Mouse (Mus musculus): ENCODE measurements around the gene Pde10a. TPM values are rescaled to one million over a fixed set of nuclear protein-coding genes. Genes with fewer than 3 reads are reported as not detected.
"Not testable (repeated sequence)": the region's sequence is repeated elsewhere in the genome, so short reads cannot be mapped to it uniquely, and the experiment has no call there.

Pde10a gene
- total and polyA plus RNA-seq, 3 experiments, result 0.04 to 0.41 (median 0.21) TPM

GRCm38 (mm10) chr17:8702503-8702902, 177.3 kb downstream of the Pde10a start:
- dilution Hi-C loops (cut with MboI; ENCODE audit: extremely low pct_ligation_motif_present, extremely low pct_unique_long_range_greater_than_20kb, low sequenced_read_pairs), result no loop called here
- in situ Hi-C loops (cut with MboI; ENCODE audit: low pct_ligation_motif_present, low pct_unique_long_range_greater_than_20kb, low sequenced_read_pairs), result no loop called here
- H3K9me3 ChIP-seq (replicated peaks; ENCODE audit: low read length), result peaks cover 4% of the 10 kb centered on the region
- H3K27ac ChIP-seq (ENCODE audit: insufficient read depth, low read depth), result no peak overlapping the region
- H3K4me2 ChIP-seq (ENCODE audit: insufficient read depth, low read depth, poor library complexity, severe bottlenecking), result no peak overlapping the region
- H3K4me1 ChIP-seq (ENCODE audit: control insufficient read depth in 1 of 2, insufficient read depth in 2 of 2), result peaks cover 5 to 28% of the 10 kb centered on the region in 2 experiments
- H3K79me2 ChIP-seq (replicated peaks; ENCODE audit: control insufficient read depth, extremely low read depth, insufficient read depth, poor library complexity, severe bottlenecking), result no peaks in the 10 kb centered on the region
- no peak overlapping the region for H3K9ac ChIP-seq (ENCODE audit: insufficient read depth, low read depth)
- H3K27me3 ChIP-seq (replicated peaks), result no peaks in the 10 kb centered on the region
- TF ChIP-seq JUND (conservative IDR thresholded peaks at IDR 0.05; ENCODE audit: low read depth, low read length) (no peak), CHD2 (IDR thresholded peaks at IDR 0.05; ENCODE audit: low read length) (peak; percentile 86)
- no peaks in the 10 kb centered on the region for H3K36me3 ChIP-seq (replicated peaks in 1 of 2; ENCODE audit: control insufficient read depth in 1 of 2, insufficient read depth in 1 of 2, low read length in 1 of 2)
- no peak overlapping the region for H3K4me3 ChIP-seq (replicated peaks in 1 of 3; ENCODE audit: low read depth in 2 of 3, low read length in 2 of 3, poor library complexity in 1 of 3)
- DNase-seq (ENCODE audit: extremely low read depth), result peak; percentile 38

- TF ChIP-seq USF1 (IDR thresholded peaks at IDR 0.05; ENCODE audit: low read depth, low read length), result no peak
- TF ChIP-seq E2F4 (IDR thresholded peaks at IDR 0.05; ENCODE audit: insufficient replicate concordance, low read depth, low read length), result no peak
- TF ChIP-seq KAT2A (IDR thresholded peaks at IDR 0.05; ENCODE audit: insufficient replicate concordance, low read length), result no peak
- TF ChIP-seq TBP (conservative IDR thresholded peaks at IDR 0.05; ENCODE audit: low read depth, low read length), result no peak
- no peak for TF ChIP-seq MEF2A (IDR thresholded peaks at IDR 0.05; ENCODE audit: borderline replicate concordance, low read depth, low read length)
- TF ChIP-seq TCF12 (IDR thresholded peaks at IDR 0.05; ENCODE audit: low read depth, low read length), result no peak
- TF ChIP-seq MAFK (IDR thresholded peaks at IDR 0.05; ENCODE audit: insufficient replicate concordance, low read length), result no peak
- no peak for TF ChIP-seq POLR2A (IDR thresholded peaks at IDR 0.05; ENCODE audit: low read depth, low read length)
- no peak for TF ChIP-seq MYC (IDR thresholded peaks at IDR 0.05; ENCODE audit: low read depth, low read length)
- no peak for TF ChIP-seq JUND (conservative IDR thresholded peaks at IDR 0.05; ENCODE audit: low read depth, low read length)
- no peak for TF ChIP-seq USF2 (conservative IDR thresholded peaks at IDR 0.05; ENCODE audit: low read depth, low read length)
- H3K27me3 ChIP-seq (replicated peaks), result no peaks in the 10 kb centered on the region
- H3K4me3 ChIP-seq (replicated peaks in 1 of 3; ENCODE audit: low read depth in 2 of 3, low read length in 2 of 3, poor library complexity in 1 of 3), result no peak overlapping the region
- H3K4me2 ChIP-seq (ENCODE audit: insufficient read depth, low read depth, poor library complexity, severe bottlenecking), result no peak overlapping the region
- peaks cover 0 to 16% of the 10 kb centered on the region in 2 experiments; a peak in 2 of 4 replicates for H3K4me1 ChIP-seq (ENCODE audit: control insufficient read depth in 1 of 2, insufficient read depth in 2 of 2)
- in situ Hi-C loops (cut with MboI; ENCODE audit: low pct_ligation_motif_present, low pct_unique_long_range_greater_than_20kb, low sequenced_read_pairs) (no loop called here), dilution Hi-C loops (cut with MboI; ENCODE audit: extremely low pct_ligation_motif_present, extremely low pct_unique_long_range_greater_than_20kb, low sequenced_read_pairs) (no loop called here)
- no peak for DNase-seq (ENCODE audit: extremely low read depth)
- H3K9ac ChIP-seq (ENCODE audit: insufficient read depth, low read depth), result no peak overlapping the region
- no peaks in the 10 kb centered on the region for H3K9me3 ChIP-seq (replicated peaks; ENCODE audit: low read length)
- no peak overlapping the region for H3K27ac ChIP-seq (ENCODE audit: insufficient read depth, low read depth)
- H3K36me3 ChIP-seq (replicated peaks in 1 of 2; ENCODE audit: control insufficient read depth in 1 of 2, insufficient read depth in 1 of 2, low read length in 1 of 2), result no peaks in the 10 kb centered on the region
- H3K79me2 ChIP-seq (replicated peaks; ENCODE audit: control insufficient read depth, extremely low read depth, insufficient read depth, poor library complexity, severe bottlenecking), result no peaks in the 10 kb centered on the region
These were observed 182.8 kb downstream of the Pde10a start for GRCm38 (mm10) chr17:8708006-8708405.

GRCm38 (mm10) chr17:8712734-8713133, 187.6 kb downstream of the Pde10a start:
- H3K4me3 ChIP-seq (replicated peaks in 1 of 3; ENCODE audit: low read depth in 2 of 3, low read length in 2 of 3, poor library complexity in 1 of 3); H3K36me3 ChIP-seq (replicated peaks in 1 of 2; ENCODE audit: control insufficient read depth in 1 of 2, insufficient read depth in 1 of 2, low read length in 1 of 2); H3K27ac ChIP-seq (ENCODE audit: insufficient read depth, low read depth); H3K4me2 ChIP-seq (ENCODE audit: insufficient read depth, low read depth, poor library complexity, severe bottlenecking); H3K9me3 ChIP-seq (replicated peaks; ENCODE audit: low read length); dilution Hi-C loops (cut with MboI; ENCODE audit: extremely low pct_ligation_motif_present, extremely low pct_unique_long_range_greater_than_20kb, low sequenced_read_pairs); DNase-seq (ENCODE audit: extremely low read depth); in situ Hi-C loops (cut with MboI; ENCODE audit: low pct_ligation_motif_present, low pct_unique_long_range_greater_than_20kb, low sequenced_read_pairs); H3K79me2 ChIP-seq (replicated peaks; ENCODE audit: control insufficient read depth, extremely low read depth, insufficient read depth, poor library complexity, severe bottlenecking); H3K27me3 ChIP-seq (replicated peaks); H3K9ac ChIP-seq (ENCODE audit: insufficient read depth, low read depth): not testable (repeated sequence)
- peak in 1 of 2 experiments; percentile 6; a peak in 1 of 4 replicates for TF ChIP-seq CTCF (conservative IDR thresholded peaks at IDR 0.05 in 1 of 2, IDR thresholded peaks at IDR 0.05 in 1 of 2; ENCODE audit: low read depth in 2 of 2, low read length in 2 of 2)
- H3K4me1 ChIP-seq (ENCODE audit: control insufficient read depth in 1 of 2, insufficient read depth in 2 of 2), result peaks cover 0 to 14% of the 10 kb centered on the region in 2 experiments; a peak in 2 of 4 replicates

Data from CH12.LX (cell line).